Mouse (Mus musculus): ENCODE results near the gene Gipc3. TPM values are rescaled to one million over a fixed set of nuclear protein-coding genes. Genes with fewer than 3 reads are reported as not detected.
A peak's percentile ranks its signal among the peaks of the same experiment; 100 is the strongest.

Gene Gipc3
- polyA plus RNA-seq, 1 experiment, result not detected

DNA sequence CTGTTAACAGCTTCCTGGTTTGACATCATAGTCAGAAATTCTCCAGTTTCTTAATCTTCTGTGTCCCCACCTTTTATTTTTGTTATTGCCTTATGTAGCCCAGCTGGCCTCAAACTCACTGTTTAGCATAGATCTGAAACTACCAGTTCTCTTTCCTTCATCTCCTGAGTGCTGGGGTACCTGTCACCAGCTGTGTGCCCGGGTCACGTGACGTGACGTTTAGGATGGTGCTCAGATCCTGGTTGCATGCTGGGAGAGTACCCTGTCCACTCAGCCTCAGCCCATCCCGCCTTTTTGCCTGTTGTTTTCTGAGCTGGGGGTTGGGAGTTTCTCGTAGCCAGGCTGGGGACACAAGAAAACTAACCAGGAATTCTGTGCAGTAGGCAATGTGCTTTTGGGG, 45.8 kb downstream of the Gipc3 start:
- Histone ChIP-seq H3K4me1 (ENCODE audit: control insufficient read depth, insufficient read depth, low read length) (peaks cover 39% of the 10 kb centered on the region), H3K27ac (ENCODE audit: control insufficient read depth, insufficient read depth, low read depth, low read length, poor library complexity) (peak overlapping the region; percentile 93), H3K4me3 (replicated peaks; ENCODE audit: control insufficient read depth, low read depth, low read length) (no peak overlapping the region)
- WGBS, result 26% methylated on average over 6 of the region's 6 CpGs
- TF ChIP-seq CTCF (IDR thresholded peaks at IDR 0.05; ENCODE audit: control insufficient read depth, insufficient read depth, low read length) (no peak), POLR2A (IDR thresholded peaks at IDR 0.05; ENCODE audit: borderline replicate concordance, control insufficient read depth, low read depth, low read length) (no peak)

DNA sequence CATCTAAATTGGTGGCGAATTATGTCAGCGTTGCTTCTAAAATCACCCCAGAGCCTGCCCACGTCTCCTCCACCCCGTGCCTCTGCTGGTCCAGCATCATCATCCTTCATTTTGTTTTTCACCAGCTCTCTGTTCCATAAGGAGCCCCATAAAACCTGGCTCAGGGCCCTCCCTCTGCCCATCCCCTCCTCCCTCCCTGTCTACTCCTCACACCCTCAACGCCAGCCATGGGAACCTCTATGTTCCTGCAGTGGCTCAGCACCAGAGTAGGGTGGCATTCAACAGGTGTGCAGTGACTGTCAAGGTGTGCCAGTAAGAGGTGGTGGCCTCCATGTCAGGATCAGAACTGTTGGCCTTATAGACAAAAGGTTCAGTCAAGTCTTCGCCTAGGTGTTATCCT, 47.9 kb downstream of the Gipc3 start:
- Histone ChIP-seq H3K27ac (ENCODE audit: control insufficient read depth, insufficient read depth, low read depth, low read length, poor library complexity) (no peak overlapping the region), H3K4me1 (ENCODE audit: control insufficient read depth, insufficient read depth, low read length) (peaks cover 36% of the 10 kb centered on the region), H3K4me3 (replicated peaks; ENCODE audit: control insufficient read depth, low read depth, low read length) (no peak overlapping the region)
- TF ChIP-seq CTCF (IDR thresholded peaks at IDR 0.05; ENCODE audit: control insufficient read depth, insufficient read depth, low read length), result no peak
- no peak for TF ChIP-seq POLR2A (IDR thresholded peaks at IDR 0.05; ENCODE audit: borderline replicate concordance, control insufficient read depth, low read depth, low read length)
- WGBS, result 80% methylated on average over 6 of the region's 6 CpGs

DNA sequence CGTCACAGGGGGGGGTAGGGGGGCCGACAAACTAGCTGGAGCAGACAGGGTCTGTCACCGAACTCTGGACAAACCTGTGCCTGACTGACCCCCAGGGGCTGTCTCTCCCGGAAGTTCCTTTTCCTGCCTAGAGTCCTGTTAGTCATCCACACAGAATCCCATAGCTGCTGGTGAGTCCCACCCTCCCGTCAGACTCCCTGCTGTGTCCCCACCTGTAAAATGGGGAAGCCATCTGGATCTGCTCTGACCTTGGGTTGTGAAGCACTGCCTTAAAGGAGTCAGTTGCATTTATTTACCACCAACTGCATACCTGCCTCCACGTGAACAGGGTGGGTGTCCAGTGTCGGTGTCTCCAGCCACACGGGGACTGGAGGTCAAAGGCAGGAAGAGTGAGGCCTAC, 48.6 kb downstream of the Gipc3 start:
- WGBS, result 25% methylated on average over 8 of the region's 8 CpGs
- no peak for TF ChIP-seq POLR2A (IDR thresholded peaks at IDR 0.05; ENCODE audit: borderline replicate concordance, control insufficient read depth, low read depth, low read length)
- no peak for TF ChIP-seq CTCF (IDR thresholded peaks at IDR 0.05; ENCODE audit: control insufficient read depth, insufficient read depth, low read length)
- H3K27ac ChIP-seq (ENCODE audit: control insufficient read depth, insufficient read depth, low read depth, low read length, poor library complexity), result no peak overlapping the region
- peaks cover 29% of the 10 kb centered on the region for H3K4me1 ChIP-seq (ENCODE audit: control insufficient read depth, insufficient read depth, low read length)
- peak overlapping the region; percentile 20 for H3K4me3 ChIP-seq (replicated peaks; ENCODE audit: control insufficient read depth, low read depth, low read length)

DNA sequence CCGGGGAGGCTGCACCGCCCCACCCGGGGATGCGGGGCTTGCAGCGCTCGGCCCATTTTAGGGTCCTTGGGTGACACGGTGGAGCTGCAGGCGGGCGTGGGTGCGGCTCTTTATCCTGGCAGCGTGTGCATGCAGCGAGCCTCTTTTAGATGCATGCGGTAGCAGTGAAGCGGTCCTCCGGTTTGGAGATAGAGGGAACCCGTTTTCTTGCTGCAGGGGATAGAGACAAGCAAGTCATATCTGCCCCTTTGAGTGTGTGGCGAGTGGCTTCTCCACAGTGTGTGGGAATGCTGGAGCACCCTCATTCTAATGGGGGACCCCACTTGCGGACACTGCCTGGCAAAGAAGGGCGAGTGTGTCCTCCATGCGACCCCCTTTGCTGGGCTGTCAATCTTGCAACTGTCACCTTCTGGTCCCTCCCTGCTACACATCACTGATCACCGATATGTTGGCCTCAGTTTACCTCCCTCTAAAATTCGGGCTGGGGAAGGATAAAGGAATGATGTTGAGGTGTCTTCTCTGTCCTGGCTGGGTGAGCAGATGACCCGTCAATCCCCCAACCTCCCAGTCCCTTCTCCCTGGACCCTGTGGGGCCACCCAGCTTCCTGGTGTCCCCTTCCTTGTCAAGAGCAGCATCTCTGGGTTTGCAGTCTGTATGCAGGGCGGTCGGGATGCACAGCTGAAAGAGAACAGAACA, 49.6 kb downstream of the Gipc3 start:
- WGBS, result 1% methylated on average over 25 of the region's 25 CpGs
- TF ChIP-seq POLR2A (IDR thresholded peaks at IDR 0.05; ENCODE audit: borderline replicate concordance, control insufficient read depth, low read depth, low read length) (no peak), CTCF (IDR thresholded peaks at IDR 0.05; ENCODE audit: control insufficient read depth, insufficient read depth, low read length) (no peak)
- H3K27ac ChIP-seq (ENCODE audit: control insufficient read depth, insufficient read depth, low read depth, low read length, poor library complexity), result peak overlapping the region; percentile 97
- peak overlapping the region; percentile 81 for H3K4me3 ChIP-seq (replicated peaks; ENCODE audit: control insufficient read depth, low read depth, low read length)
- H3K4me1 ChIP-seq (ENCODE audit: control insufficient read depth, insufficient read depth, low read length), result peaks cover 22% of the 10 kb centered on the region

DNA sequence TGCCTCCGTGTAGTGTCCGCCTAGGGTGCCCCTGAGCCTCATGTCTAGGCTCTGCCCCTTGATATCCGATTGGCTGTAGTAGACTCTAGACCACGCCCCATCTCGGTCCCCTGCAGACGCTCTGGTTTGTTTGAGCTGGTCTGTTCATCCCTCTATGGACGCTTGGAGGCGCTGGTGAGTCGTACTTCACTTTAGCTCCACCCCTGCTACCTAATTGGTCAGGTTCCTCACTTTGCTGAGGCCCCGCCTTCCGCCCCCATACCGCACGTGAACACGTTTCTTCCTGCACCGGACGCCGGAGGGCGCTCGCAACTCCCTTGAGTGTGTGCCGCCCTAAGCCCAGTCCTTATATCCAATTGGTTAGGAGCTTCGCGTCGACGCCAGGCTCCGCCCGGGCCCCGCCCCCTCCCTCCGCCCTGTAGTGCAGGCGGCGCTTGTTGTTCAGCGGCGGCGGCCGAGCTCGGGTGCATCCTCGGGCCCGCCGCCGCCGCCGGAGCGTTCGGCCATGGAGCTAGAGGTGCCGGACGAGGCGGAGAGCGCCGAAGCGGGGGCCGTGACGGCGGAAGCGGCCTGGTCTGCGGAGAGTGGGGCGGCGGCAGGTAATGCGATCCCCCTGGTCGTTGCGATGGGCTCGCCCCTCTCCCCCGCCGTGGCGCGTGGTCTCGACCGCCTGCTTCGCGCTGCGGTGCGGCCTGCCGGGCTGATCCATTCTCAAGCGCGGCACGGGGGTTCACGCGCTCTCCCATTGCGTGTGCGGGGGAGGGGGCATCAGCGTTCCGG, 50.3 kb downstream of the Gipc3 start, which contains the start of gene Pip5k1c:
Gene Pip5k1c (plus strand): TSS at position 410 of the 780 bp plus-strand sequence.
- H3K27ac ChIP-seq (ENCODE audit: control insufficient read depth, insufficient read depth, low read depth, low read length, poor library complexity), result peak within 1 kb of the TSS; percentile 97
- H3K4me3 ChIP-seq (replicated peaks; ENCODE audit: control insufficient read depth, low read depth, low read length), result peak within 1 kb of the TSS; percentile 81
- peak; percentile 68; the same call in 1 of the 2 replicates for TF ChIP-seq POLR2A (IDR thresholded peaks at IDR 0.05; ENCODE audit: borderline replicate concordance, control insufficient read depth, low read depth, low read length)
- TF ChIP-seq CTCF (IDR thresholded peaks at IDR 0.05; ENCODE audit: control insufficient read depth, insufficient read depth, low read length), result peak; percentile 87
- under 1% methylated on average over 80 of the region's 80 CpGs for WGBS
- peaks cover 18% of the 10 kb centered on the region for H3K4me1 ChIP-seq (ENCODE audit: control insufficient read depth, insufficient read depth, low read length)

DNA sequence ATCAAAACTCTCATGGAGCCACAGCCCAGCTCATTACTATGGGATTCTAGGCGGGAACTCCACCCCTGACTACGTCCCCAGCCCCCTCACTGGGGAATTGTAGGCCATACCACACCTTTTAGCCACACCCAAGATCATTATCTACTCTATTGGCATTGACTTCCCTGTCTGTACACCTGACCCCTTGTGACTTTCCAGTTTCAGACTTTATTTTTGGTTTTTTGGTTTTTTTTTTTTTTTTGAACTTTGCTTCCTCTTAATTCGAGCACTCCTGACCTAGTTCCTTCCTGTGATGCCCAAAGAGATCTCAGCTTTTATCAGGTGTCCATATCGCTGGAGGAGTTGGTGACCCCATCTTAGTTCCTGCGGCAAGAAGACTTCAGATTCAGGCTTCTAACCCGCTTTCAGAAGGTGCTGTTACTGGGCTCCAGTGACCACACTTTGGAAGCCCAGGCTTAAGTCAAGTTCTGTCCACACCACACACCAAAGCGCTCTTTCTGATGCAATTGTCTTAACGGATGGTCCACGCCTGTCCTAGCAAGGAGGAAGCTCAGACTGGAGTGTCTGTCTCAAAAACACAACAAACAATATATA, 51.5 kb downstream of the Gipc3 start, which contains the start of gene Tjp3:
Gene Tjp3 (minus strand): TSS at position 71 of the 594 bp plus-strand sequence.
- TF ChIP-seq CTCF (IDR thresholded peaks at IDR 0.05; ENCODE audit: control insufficient read depth, insufficient read depth, low read length) (no peak), POLR2A (IDR thresholded peaks at IDR 0.05; ENCODE audit: borderline replicate concordance, control insufficient read depth, low read depth, low read length) (no peak)
- H3K4me1 ChIP-seq (ENCODE audit: control insufficient read depth, insufficient read depth, low read length), result peaks cover 17% of the 10 kb centered on the region
- H3K4me3 ChIP-seq (replicated peaks; ENCODE audit: control insufficient read depth, low read depth, low read length), result peak within 1 kb of the TSS; percentile 3
- peak within 1 kb of the TSS; percentile 76 for H3K27ac ChIP-seq (ENCODE audit: control insufficient read depth, insufficient read depth, low read depth, low read length, poor library complexity)
- WGBS, result 18% methylated on average over 9 of the region's 9 CpGs

- H3K27ac ChIP-seq (ENCODE audit: control insufficient read depth, insufficient read depth, low read depth, low read length, poor library complexity), result peak overlapping the region; percentile 76
- H3K4me3 ChIP-seq (replicated peaks; ENCODE audit: control insufficient read depth, low read depth, low read length), result peak overlapping the region; percentile 3
- TF ChIP-seq POLR2A (IDR thresholded peaks at IDR 0.05; ENCODE audit: borderline replicate concordance, control insufficient read depth, low read depth, low read length), result 0 out of 2 replicates have a peak, but pooled peaks have one; percentile 21
- TF ChIP-seq CTCF (IDR thresholded peaks at IDR 0.05; ENCODE audit: control insufficient read depth, insufficient read depth, low read length), result no peak
- peaks cover 10% of the 10 kb centered on the region for H3K4me1 ChIP-seq (ENCODE audit: control insufficient read depth, insufficient read depth, low read length)
- 20% methylated on average over 24 of the region's 24 CpGs for WGBS
These were observed 52.2 kb downstream of the Gipc3 start for GRCm38 (mm10) chr10:81290698-81291460.
